Mouse (Mus musculus): ENCODE measurements at regions not wholly inside any gene's neighbourhood (a gene's known extent, or its start where the extent isn't known, plus 50 kb on each side); places are given as distances from the start of the nearest gene placed in this dataset.
"Not testable (repeated sequence)": the region's sequence is repeated elsewhere in the genome, so short reads cannot be mapped to it uniquely, and the experiment has no call there.

- not testable (repeated sequence) for TF ChIP-seq CTCF (IDR thresholded peaks at IDR 0.05; ENCODE audit: control insufficient read depth, insufficient read depth, insufficient replicate concordance, low read depth, low read length); POLR2A (IDR thresholded peaks at IDR 0.05; ENCODE audit: control insufficient read depth, low read depth, low read length)
Measured at GRCm38 (mm10) chr13:52359332-52359731, 171.7 kb downstream of the Diras2 start.
